Mouse (Mus musculus): Measurements from ENCODE around the gene Gm6803.
"Not testable (repeated sequence)": the region's sequence is repeated elsewhere in the genome, so short reads cannot be mapped to it uniquely, and the experiment has no call there.

The Gm6803 gene

GRCm38 (mm10) chr12:88018671-88019070 lies at the start of gene Gm6803:
TSS of gene Gm6803 (minus strand) at chr12:88018771.
- DNase-seq (ENCODE audit: low spot score), result not testable (repeated sequence)

GRCm38 (mm10) chr12:88045226-88045625 lies 26.7 kb upstream of the Gm6803 start:
- DNase-seq (ENCODE audit: low spot score), result not testable (repeated sequence)

DNA sequence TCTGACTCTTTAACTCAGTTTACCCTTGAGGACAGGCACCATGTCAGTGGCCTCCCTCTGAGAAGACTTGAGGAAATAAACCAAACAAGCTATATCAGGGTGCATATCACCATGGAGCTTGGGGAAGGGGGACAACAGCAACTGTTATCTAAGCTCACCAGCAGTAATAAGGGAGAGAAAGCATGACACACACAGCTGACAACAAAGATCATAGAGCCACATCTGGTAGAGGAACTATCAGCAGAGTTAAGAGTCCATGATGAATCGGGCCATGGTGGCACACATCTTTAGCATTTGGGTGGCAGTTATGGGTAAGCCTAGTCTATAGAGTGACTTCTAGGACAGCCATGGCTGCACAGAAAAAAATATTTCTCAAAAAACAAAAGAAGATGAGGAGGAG lies 21.1 kb upstream of the Gm6803 start:
- not testable (repeated sequence) for DNase-seq (ENCODE audit: low spot score)

DNA sequence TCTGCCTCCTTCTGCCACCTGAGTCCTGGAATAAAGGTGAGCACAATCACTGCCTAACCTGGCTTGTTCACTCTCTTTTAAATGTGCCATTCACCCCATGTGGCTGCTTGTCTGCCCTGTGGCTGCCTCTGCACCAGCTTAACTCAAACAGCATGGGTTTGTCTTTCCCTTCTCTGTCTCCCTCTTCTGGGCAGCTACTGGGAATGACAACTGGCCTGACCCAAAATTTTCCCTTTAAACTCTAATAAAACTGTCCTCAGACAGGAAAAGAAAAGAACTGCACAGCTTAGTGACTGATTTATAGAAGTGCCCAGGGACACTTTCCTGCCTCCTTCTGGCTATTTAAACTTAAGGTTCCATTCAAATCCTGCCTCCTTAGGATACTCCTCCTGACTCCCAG lies 20.5 kb upstream of the Gm6803 start:
- not testable (repeated sequence) for DNase-seq (ENCODE audit: low spot score)

DNA sequence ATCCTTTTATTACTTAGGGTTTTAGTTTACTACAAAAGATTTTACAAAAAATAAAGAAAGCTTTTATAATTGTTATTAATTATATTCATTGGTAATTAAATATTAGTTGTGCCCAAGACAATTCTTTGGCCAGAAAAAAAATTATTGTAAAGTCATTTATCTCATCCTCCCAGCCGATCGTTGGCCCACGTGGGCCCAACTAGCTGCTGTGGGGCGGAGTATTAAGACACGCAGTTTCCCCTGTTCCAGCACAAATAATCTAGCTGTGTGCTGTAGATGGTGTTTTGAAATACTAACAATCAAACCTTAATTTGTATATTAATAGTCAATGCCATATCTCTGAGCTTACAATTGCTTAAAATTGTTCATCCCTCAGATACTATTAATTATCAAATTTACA lies 13.7 kb upstream of the Gm6803 start:
- not testable (repeated sequence) for DNase-seq (ENCODE audit: low spot score)

DNA sequence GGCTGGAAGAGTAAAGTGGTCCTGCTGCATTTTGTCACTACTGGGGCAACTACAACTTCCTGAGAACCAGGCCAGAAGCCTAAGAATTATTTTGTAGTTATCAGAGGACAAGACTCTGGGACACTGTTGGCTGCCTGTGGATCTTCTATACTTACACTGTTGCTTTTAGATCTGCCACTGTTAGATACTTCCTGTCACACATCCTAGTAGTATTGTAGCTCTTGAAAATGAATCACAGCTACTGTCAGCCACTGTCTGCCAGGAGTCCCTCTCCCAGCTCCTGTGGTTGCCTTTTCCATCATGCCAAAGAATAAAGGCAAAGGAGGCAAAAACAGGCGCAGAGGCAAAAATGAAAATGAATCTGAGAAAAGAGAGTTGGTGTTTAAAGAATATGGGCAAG lies 8.1 kb upstream of the Gm6803 start, which contains the start of gene Gm2056:
Gene Gm2056 (plus strand): TSS at position 301 of the 400 bp plus-strand sequence.
- DNase-seq (ENCODE audit: low spot score), result not testable (repeated sequence)

DNA sequence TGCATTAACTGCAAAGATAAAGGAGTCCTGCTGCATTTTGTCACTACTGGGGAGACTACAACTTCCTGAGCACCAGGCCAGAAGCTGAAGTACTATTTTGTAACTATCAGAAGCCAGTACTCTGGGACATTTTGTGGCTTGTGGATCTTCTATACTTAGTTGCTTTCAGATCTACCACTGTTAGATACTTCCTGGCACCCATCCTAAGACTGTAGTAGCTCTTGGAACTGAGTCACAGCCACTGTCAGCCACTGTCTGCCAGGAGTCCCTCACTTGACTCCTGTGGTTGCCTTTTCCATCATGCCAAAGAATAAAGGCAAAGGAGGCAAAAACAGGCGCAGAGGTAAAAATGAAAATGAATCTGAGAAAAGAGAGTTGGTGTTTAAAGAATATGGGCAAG lies 7.0 kb downstream of the Gm6803 start, which contains the start of gene Gm2075:
Gene Gm2075 (plus strand): TSS at position 301 of the 400 bp plus-strand sequence.
- not testable (repeated sequence) for DNase-seq (ENCODE audit: low spot score)

GRCm38 (mm10) chr12:88004118-88004517 lies 14.5 kb downstream of the Gm6803 start:
- not testable (repeated sequence) for DNase-seq (ENCODE audit: low spot score)

DNA sequence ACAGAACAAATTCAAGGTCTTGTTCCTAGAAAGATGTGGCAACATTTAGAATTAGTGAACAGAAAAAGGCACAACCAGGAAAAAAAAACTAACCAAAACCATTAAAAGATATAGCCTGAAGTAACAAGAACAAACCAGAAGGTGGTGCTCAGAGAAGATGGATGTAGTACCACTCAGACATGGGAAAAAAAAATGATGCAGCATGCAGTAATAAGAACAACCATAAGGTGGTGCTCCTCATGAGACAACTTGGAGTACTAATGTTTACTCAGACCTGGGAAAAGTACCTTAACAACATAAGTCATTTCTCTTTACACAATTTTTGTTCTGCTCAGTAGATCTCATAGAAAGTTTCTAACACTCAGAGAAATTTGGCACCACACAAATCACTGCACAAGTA lies 34.6 kb downstream of the Gm6803 start:
- DNase-seq (ENCODE audit: low spot score), result not testable (repeated sequence)

Data from spleen, adult 12 weeks (tissue).